Mouse (Mus musculus) heart, embryonic 12.5 days (tissue): ENCODE results near the gene Atg4b. TPM values are rescaled to one million over a fixed set of nuclear protein-coding genes. Genes with fewer than 3 reads are reported as not detected.
"Not testable (repeated sequence)": the region's sequence is repeated elsewhere in the genome, so short reads cannot be mapped to it uniquely, and the experiment has no call there.

Source experiments
- ATAC-seq: fragments of 200-750 bp; cut with Nextera tagmentation; 2 replicates; pipeline ENCODE4 v1.8.0; 2017; ENCODE audit warnings: moderate TSS enrichment, moderate library complexity; ENCODE audit not compliant: insufficient number of reproducible peaks, low FRiP score
- H3K27ac ChIP-seq: fragments of 300-500 bp; sonication (generic); 2 replicates; pipeline ENCODE4 v1.5.1; 2016; ENCODE audit warnings: mild to moderate bottlenecking, moderate library complexity; ENCODE audit not compliant: poor library complexity, severe bottlenecking
- H3K27me3 ChIP-seq: fragments of 300-500 bp; sonication (generic); replicated peaks from 2 replicates; pipeline ENCODE4 v1.6.1; 2016; ENCODE audit warnings: mild to moderate bottlenecking, moderate library complexity
- H3K36me3 ChIP-seq: fragments of 300-500 bp; sonication (generic); 2 replicates; pipeline ENCODE4 v1.6.1; 2016; ENCODE audit warnings: mild to moderate bottlenecking, moderate library complexity
- H3K4me1 ChIP-seq: fragments of 300-500 bp; sonication (generic); replicated peaks from 2 replicates; pipeline ENCODE4 v1.6.1; 2016; ENCODE audit warnings: mild to moderate bottlenecking
- H3K4me2 ChIP-seq: fragments of 300-500 bp; sonication (generic); 2 replicates; pipeline ENCODE4 v1.6.1; 2016; ENCODE audit warnings: mild to moderate bottlenecking, moderate library complexity
- H3K4me3 ChIP-seq: fragments of 300-500 bp; sonication (generic); 2 replicates; pipeline ENCODE4 v1.5.1; 2016; ENCODE audit warnings: mild to moderate bottlenecking
- H3K9ac ChIP-seq: fragments of 300-500 bp; sonication (generic); 2 replicates; pipeline ENCODE4 v1.6.1; 2016; ENCODE audit warnings: mild to moderate bottlenecking, moderate library complexity
- H3K9me3 ChIP-seq: fragments of 300-500 bp; sonication (generic); replicated peaks from 2 replicates; pipeline ENCODE4 v1.6.1; 2016; ENCODE audit warnings: mild to moderate bottlenecking, moderate library complexity
- WGBS: fragments of 180-500 bp; shearing (Covaris S2); methylation state at CpG from one replicate; pipeline ENCODE4 v1.1.7; 2016; 5-methylcytosine and 5-hydroxymethylcytosine counted together
- polyA plus RNA-seq: library from polyadenylated mRNA; unstranded; fragments of >200 nt; fragmentation: Nextera tagmentation; extraction: Ambion mirVana; gene quantifications from 2 replicates; pipeline ENCODE4 v1.2.1, GENCODE M21; 2016

The Atg4b gene
- polyA plus RNA-seq, 1 experiment from 2014 or later, result 68.1 TPM

GRCm38 (mm10) chr1:93817823-93818532, 66.7 kb downstream of the Atg4b start:
- WGBS, result 89% methylated on average over 8 of the region's 8 CpGs
- Histone ChIP-seq H3K4me2 (no peak overlapping the region), H3K9ac (no peak overlapping the region), H3K9me3 (no peaks in the 10 kb centered on the region), H3K27me3 (no peaks in the 10 kb centered on the region), H3K4me3 (no peak overlapping the region), H3K27ac (no peak overlapping the region), H3K4me1 (no peaks in the 10 kb centered on the region), H3K36me3 (peaks cover 88% of the 10 kb centered on the region)
- ATAC-seq, result no peak

GRCm38 (mm10) chr1:93818722-93819121, 67.4 kb downstream of the Atg4b start:
- H3K9me3 ChIP-seq, result no peaks in the 10 kb centered on the region
- 89% methylated on average over 7 of the region's 7 CpGs for WGBS
- no peak overlapping the region for H3K4me2 ChIP-seq
- no peak overlapping the region for H3K27ac ChIP-seq
- H3K36me3 ChIP-seq, result peaks cover 80% of the 10 kb centered on the region
- no peak overlapping the region for H3K9ac ChIP-seq
- no peaks in the 10 kb centered on the region for H3K27me3 ChIP-seq
- ATAC-seq, result no peak
- no peaks in the 10 kb centered on the region for H3K4me1 ChIP-seq
- H3K4me3 ChIP-seq, result no peak overlapping the region

GRCm38 (mm10) chr1:93823796-93824495, 72.6 kb downstream of the Atg4b start:
- ATAC-seq, result no peak

GRCm38 (mm10) chr1:93824609-93825008, 73.3 kb downstream of the Atg4b start, which contains the start of gene D2hgdh:
Gene D2hgdh, plus strand, starts transcription at chr1:93824909.
- peak; percentile 16; the same call in 1 of the 2 replicates for ATAC-seq
- no peaks in the 10 kb centered on the region for H3K27me3 ChIP-seq
- H3K27ac ChIP-seq, result peak within 1 kb of the TSS; percentile 97
- H3K9ac ChIP-seq, result peak within 1 kb of the TSS; percentile 72
- WGBS, result 10% methylated on average over 10 of the region's 10 CpGs
- H3K4me2 ChIP-seq, result peak within 1 kb of the TSS; percentile 74
- no peaks in the 10 kb centered on the region for H3K9me3 ChIP-seq
- peaks cover 12% of the 10 kb centered on the region; the same call in 1 of the 2 replicates for H3K4me1 ChIP-seq
- peak within 1 kb of the TSS; percentile 63 for H3K4me3 ChIP-seq
- peaks cover 21% of the 10 kb centered on the region for H3K36me3 ChIP-seq

More at GRCm38 (mm10) chr1:93823796-93824495, 72.6 kb downstream of the Atg4b start:
- Histone ChIP-seq H3K9ac (no peak overlapping the region), H3K27me3 (no peaks in the 10 kb centered on the region), H3K9me3 (no peaks in the 10 kb centered on the region), H3K4me3 (no peak overlapping the region), H3K36me3 (peaks cover 28% of the 10 kb centered on the region), H3K27ac (peak overlapping the region; percentile 97; the same call in 1 of the 2 replicates), H3K4me1 (peaks cover 12% of the 10 kb centered on the region; the same call in 1 of the 2 replicates), H3K4me2 (no peak overlapping the region)
- 77% methylated on average over 3 of the region's 3 CpGs for WGBS

GRCm38 (mm10) chr1:93825105-93825674, 73.9 kb downstream of the Atg4b start:
- WGBS, result under 1% methylated on average over 30 of the region's 30 CpGs
- Histone ChIP-seq H3K4me3 (peak overlapping the region; percentile 63), H3K4me2 (peak overlapping the region; percentile 74), H3K36me3 (peaks cover 16% of the 10 kb centered on the region), H3K27me3 (no peaks in the 10 kb centered on the region), H3K9ac (peak overlapping the region; percentile 72), H3K4me1 (peaks cover 12% of the 10 kb centered on the region; the same call in 1 of the 2 replicates), H3K27ac (peak overlapping the region; percentile 97), H3K9me3 (no peaks in the 10 kb centered on the region)
- ATAC-seq, result peak; percentile 98

GRCm38 (mm10) chr1:93825771-93826539, 74.7 kb downstream of the Atg4b start:
- no peak for ATAC-seq
- WGBS, result 41% methylated on average over 27 of the region's 27 CpGs
- Histone ChIP-seq H3K27ac (peak overlapping the region; percentile 97), H3K4me3 (peak overlapping the region; percentile 63), H3K27me3 (no peaks in the 10 kb centered on the region), H3K36me3 (peaks cover 8% of the 10 kb centered on the region), H3K9me3 (no peaks in the 10 kb centered on the region), H3K4me2 (peak overlapping the region; percentile 74), H3K9ac (peak overlapping the region; percentile 72), H3K4me1 (peaks cover 12% of the 10 kb centered on the region; the same call in 1 of the 2 replicates)

- H3K4me1 ChIP-seq, result peaks cover 12% of the 10 kb centered on the region; the same call in 1 of the 2 replicates
- no peak overlapping the region for H3K27ac ChIP-seq
- H3K4me2 ChIP-seq, result peak overlapping the region; percentile 74
- WGBS, result 94% methylated on average over 9 of the region's 9 CpGs
- no peak overlapping the region for H3K9ac ChIP-seq
- ATAC-seq, result no peak
- H3K27me3 ChIP-seq, result no peaks in the 10 kb centered on the region
- peaks cover 3% of the 10 kb centered on the region for H3K36me3 ChIP-seq
- peak overlapping the region; percentile 63 for H3K4me3 ChIP-seq
- H3K9me3 ChIP-seq, result no peaks in the 10 kb centered on the region
Measured at GRCm38 (mm10) chr1:93826540-93826835, 75.2 kb downstream of the Atg4b start.

GRCm38 (mm10) chr1:93832754-93833360, 81.6 kb downstream of the Atg4b start:
- not testable (repeated sequence) for H3K4me2 ChIP-seq, H3K27ac ChIP-seq, H3K9ac ChIP-seq, H3K27me3 ChIP-seq, H3K4me3 ChIP-seq, H3K4me1 ChIP-seq, H3K9me3 ChIP-seq
- peaks cover 12% of the 10 kb centered on the region for H3K36me3 ChIP-seq
- 26% methylated on average over 4 of the region's 4 CpGs for WGBS
- ATAC-seq, result 0 out of 2 replicates have a peak, but pooled peaks have one; percentile 24

- no peak for ATAC-seq
- no peak overlapping the region for H3K27ac ChIP-seq
- no peak overlapping the region for H3K4me3 ChIP-seq
- no peak overlapping the region for H3K9ac ChIP-seq
- WGBS, result 87% methylated on average over 7 of the region's 7 CpGs
- no peaks in the 10 kb centered on the region for H3K27me3 ChIP-seq
- H3K4me1 ChIP-seq, result peaks cover 7% of the 10 kb centered on the region; the same call in 1 of the 2 replicates
- no peaks in the 10 kb centered on the region for H3K9me3 ChIP-seq
- no peak overlapping the region for H3K4me2 ChIP-seq
- peaks cover 14% of the 10 kb centered on the region for H3K36me3 ChIP-seq
Measured at GRCm38 (mm10) chr1:93834671-93835150, 83.4 kb downstream of the Atg4b start.

GRCm38 (mm10) chr1:93835211-93835610, 83.9 kb downstream of the Atg4b start:
- Histone ChIP-seq H3K27me3 (no peaks in the 10 kb centered on the region), H3K9ac (no peak overlapping the region), H3K36me3 (peaks cover 14% of the 10 kb centered on the region), H3K9me3 (no peaks in the 10 kb centered on the region), H3K27ac (no peak overlapping the region), H3K4me3 (no peak overlapping the region), H3K4me1 (peaks cover 7% of the 10 kb centered on the region; the same call in 1 of the 2 replicates), H3K4me2 (no peak overlapping the region)
- ATAC-seq, result 0 out of 2 replicates have a peak, but pooled peaks have one; percentile 18
- 92% methylated on average over 4 of the region's 4 CpGs for WGBS
